Mouse (Mus musculus) midbrain, postnatal 0 days (tissue): ENCODE data around the gene Srrd. TPM values are rescaled to one million over a fixed set of nuclear protein-coding genes. Genes with fewer than 3 reads are reported as not detected.
"Not testable (repeated sequence)": the region's sequence is repeated elsewhere in the genome, so short reads cannot be mapped to it uniquely, and the experiment has no call there.

ENCODE experiments used
- ATAC-seq: fragments of 200-750 bp; cut with Nextera tagmentation; 2 replicates; pipeline ENCODE4 v1.8.0; 2017; ENCODE audit warnings: moderate number of reproducible peaks, mild to moderate bottlenecking, moderate TSS enrichment, moderate library complexity; ENCODE audit not compliant: low FRiP score
- DNase-seq: peaks from one replicate; pipeline ENCODE4 v3.0.0-alpha.2; 2015; ENCODE audit warnings: low spot score
- H3K27ac ChIP-seq: fragments of 300-500 bp; sonication (generic); 2 replicates; pipeline ENCODE4 v1.5.1; 2014; ENCODE audit warnings: low read depth, mild to moderate bottlenecking, low read length, mixed read lengths
- H3K27me3 ChIP-seq: fragments of 300-500 bp; sonication (generic); 2 replicates; pipeline ENCODE4 v1.6.1; 2014; ENCODE audit warnings: low read length, control low read depth, mixed read lengths; ENCODE audit not compliant: insufficient read depth
- H3K36me3 ChIP-seq: fragments of 300-500 bp; sonication (generic); 2 replicates; pipeline ENCODE4 v1.6.1; 2014; ENCODE audit warnings: low read length, control low read depth, mixed read lengths; ENCODE audit not compliant: insufficient read depth
- H3K4me1 ChIP-seq: fragments of 300-500 bp; sonication (generic); 2 replicates; pipeline ENCODE4 v1.6.1; 2014; ENCODE audit warnings: mild to moderate bottlenecking, control low read depth, antibody characterized with exemption, low read length, mixed read lengths; ENCODE audit not compliant: insufficient read depth
- H3K4me2 ChIP-seq: fragments of 300-500 bp; sonication (generic); 2 replicates; pipeline ENCODE4 v1.6.1; 2014; ENCODE audit warnings: low read depth, mild to moderate bottlenecking, low read length, mixed read lengths; ENCODE audit not compliant: poor library complexity, severe bottlenecking
- H3K4me3 ChIP-seq: fragments of 300-500 bp; sonication (generic); 2 replicates; pipeline ENCODE4 v1.5.1; 2014; ENCODE audit warnings: low read depth, mild to moderate bottlenecking, low read length, moderate library complexity
- H3K9ac ChIP-seq: fragments of 300-500 bp; sonication (generic); replicated peaks from 2 replicates; pipeline ENCODE4 v1.6.1; 2014; ENCODE audit warnings: mild to moderate bottlenecking, low read length, moderate library complexity, mixed read lengths; ENCODE audit not compliant: poor library complexity, severe bottlenecking
- H3K9me3 ChIP-seq: fragments of 300-500 bp; sonication (generic); 2 replicates; pipeline ENCODE4 v1.6.1; 2016; ENCODE audit warnings: low read length, control low read depth
- CTCF ChIP-seq: IDR thresholded peaks from 2 replicates; pipeline ENCODE4 v1.5.1; 2016; ENCODE audit warnings: antibody characterized with exemption, mild to moderate bottlenecking
- WGBS: fragments of 180-500 bp; shearing (Covaris S2); extraction: QIAGEN DNeasy Blood & Tissue Kit; methylation state at CpG from one replicate; pipeline ENCODE4 v1.1.7; 2014; 5-methylcytosine and 5-hydroxymethylcytosine counted together
- polyA plus RNA-seq: library from polyadenylated mRNA; unstranded; fragments of >200 nt; fragmentation: Nextera tagmentation; extraction: Ambion mirVana; gene quantifications from 2 replicates; pipeline ENCODE4 v1.2.1, GENCODE M21; 2015
- total RNA-seq: library from RNA; depleted of rRNA; stranded (reverse); fragments of >200 nt; gene quantifications from 2 replicates; pipeline ENCODE4 v1.2.3, GENCODE M21; 2014

The Srrd gene
- total and polyA plus RNA-seq, 2 experiments from 2014 or later, result 49.0 to 60.5 TPM

DNA sequence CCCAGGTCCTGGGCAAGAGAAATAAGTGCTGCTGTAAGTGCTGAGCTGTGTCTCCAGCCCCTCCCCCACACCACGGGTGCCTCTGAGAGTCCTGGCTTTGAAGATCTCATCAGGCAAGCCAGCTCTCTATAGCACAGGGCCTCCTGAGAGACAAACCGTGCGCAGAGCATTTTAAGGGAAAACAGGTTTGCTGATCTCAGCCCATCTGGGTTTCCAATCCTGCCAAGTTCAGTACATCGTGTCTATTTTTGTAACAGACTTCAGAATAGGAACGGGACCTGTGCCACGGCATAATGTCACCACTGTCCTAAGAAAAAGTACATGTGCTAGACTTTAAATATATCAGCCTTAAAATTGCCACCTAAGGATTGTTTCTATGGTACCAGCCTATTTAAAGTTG, 21.9 kb downstream of the Srrd start:
- no peak overlapping the region for H3K4me3 ChIP-seq
- DNase-seq (no peak), ATAC-seq (no peak)
- no peak overlapping the region for H3K27ac ChIP-seq
- 76% methylated on average over 6 of the region's 6 CpGs for WGBS
- H3K27me3 ChIP-seq, result no peaks in the 10 kb centered on the region
- H3K9me3 ChIP-seq, result no peaks in the 10 kb centered on the region
- H3K9ac ChIP-seq, result no peak overlapping the region
- no peak for TF ChIP-seq CTCF
- peaks cover 4% of the 10 kb centered on the region for H3K36me3 ChIP-seq
- no peaks in the 10 kb centered on the region for H3K4me1 ChIP-seq
- no peak overlapping the region for H3K4me2 ChIP-seq

DNA sequence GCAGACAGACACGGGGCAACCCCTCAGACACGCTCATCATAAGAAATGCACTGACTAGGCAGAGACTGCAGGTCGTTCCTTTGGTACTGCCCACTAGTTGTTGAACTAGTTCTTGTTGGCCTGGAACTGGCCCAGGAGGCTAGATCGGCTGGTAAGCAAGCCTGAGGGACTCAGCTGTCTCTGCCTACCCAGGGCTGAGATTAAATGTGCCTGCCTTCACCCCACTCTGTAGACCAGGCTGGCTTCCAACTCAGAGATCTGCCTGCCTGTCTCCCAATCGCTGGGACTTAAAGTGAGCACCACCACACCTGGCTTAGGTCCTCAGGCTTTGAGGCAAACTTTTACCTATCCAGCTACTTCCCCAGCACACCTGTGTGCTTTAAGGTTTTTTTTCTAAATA, 22.5 kb downstream of the Srrd start:
- no peaks in the 10 kb centered on the region for H3K4me1 ChIP-seq
- DNase-seq (no peak), ATAC-seq (no peak)
- H3K9me3 ChIP-seq, result no peaks in the 10 kb centered on the region
- H3K9ac ChIP-seq, result no peak overlapping the region
- peaks cover 10% of the 10 kb centered on the region for H3K36me3 ChIP-seq
- 78% methylated on average over 5 of the region's 5 CpGs for WGBS
- no peak overlapping the region for H3K4me2 ChIP-seq
- no peak for TF ChIP-seq CTCF
- H3K4me3 ChIP-seq, result no peak overlapping the region
- H3K27ac ChIP-seq, result no peak overlapping the region
- no peaks in the 10 kb centered on the region for H3K27me3 ChIP-seq

- not testable (repeated sequence) for H3K27me3 ChIP-seq, ATAC-seq, H3K9ac ChIP-seq, H3K4me3 ChIP-seq, H3K9me3 ChIP-seq, H3K4me1 ChIP-seq, H3K27ac ChIP-seq, H3K4me2 ChIP-seq, DNase-seq
- peaks cover 17% of the 10 kb centered on the region for H3K36me3 ChIP-seq
- 50% methylated on average over 2 of the region's 2 CpGs for WGBS
Measured at GRCm38 (mm10) chr5:112319343-112319742, 23.5 kb downstream of the Srrd start.

- no peak overlapping the region for H3K9ac ChIP-seq
- no peak overlapping the region for H3K27ac ChIP-seq
- no peak overlapping the region for H3K4me2 ChIP-seq
- ATAC-seq, result no peak
- WGBS, result 63% methylated on average over 5 of the region's 5 CpGs
- peaks cover 20% of the 10 kb centered on the region for H3K36me3 ChIP-seq
- no peak for DNase-seq
- no peak overlapping the region for H3K4me3 ChIP-seq
- no peaks in the 10 kb centered on the region for H3K27me3 ChIP-seq
- no peak for TF ChIP-seq CTCF
- no peaks in the 10 kb centered on the region for H3K9me3 ChIP-seq
- no peaks in the 10 kb centered on the region for H3K4me1 ChIP-seq
Measured at GRCm38 (mm10) chr5:112317328-112317727, 25.5 kb downstream of the Srrd start.

GRCm38 (mm10) chr5:112316468-112316867, 26.4 kb downstream of the Srrd start:
- H3K27me3 ChIP-seq, result no peaks in the 10 kb centered on the region
- H3K4me2 ChIP-seq, result no peak overlapping the region
- no peak overlapping the region for H3K27ac ChIP-seq
- DNase-seq (no peak), ATAC-seq (no peak)
- H3K4me1 ChIP-seq, result no peaks in the 10 kb centered on the region
- no peak overlapping the region for H3K4me3 ChIP-seq
- TF ChIP-seq CTCF, result no peak
- WGBS, result 55% methylated on average over 5 of the region's 5 CpGs
- H3K36me3 ChIP-seq, result peaks cover 20% of the 10 kb centered on the region
- H3K9me3 ChIP-seq, result no peaks in the 10 kb centered on the region
- no peak overlapping the region for H3K9ac ChIP-seq

DNA sequence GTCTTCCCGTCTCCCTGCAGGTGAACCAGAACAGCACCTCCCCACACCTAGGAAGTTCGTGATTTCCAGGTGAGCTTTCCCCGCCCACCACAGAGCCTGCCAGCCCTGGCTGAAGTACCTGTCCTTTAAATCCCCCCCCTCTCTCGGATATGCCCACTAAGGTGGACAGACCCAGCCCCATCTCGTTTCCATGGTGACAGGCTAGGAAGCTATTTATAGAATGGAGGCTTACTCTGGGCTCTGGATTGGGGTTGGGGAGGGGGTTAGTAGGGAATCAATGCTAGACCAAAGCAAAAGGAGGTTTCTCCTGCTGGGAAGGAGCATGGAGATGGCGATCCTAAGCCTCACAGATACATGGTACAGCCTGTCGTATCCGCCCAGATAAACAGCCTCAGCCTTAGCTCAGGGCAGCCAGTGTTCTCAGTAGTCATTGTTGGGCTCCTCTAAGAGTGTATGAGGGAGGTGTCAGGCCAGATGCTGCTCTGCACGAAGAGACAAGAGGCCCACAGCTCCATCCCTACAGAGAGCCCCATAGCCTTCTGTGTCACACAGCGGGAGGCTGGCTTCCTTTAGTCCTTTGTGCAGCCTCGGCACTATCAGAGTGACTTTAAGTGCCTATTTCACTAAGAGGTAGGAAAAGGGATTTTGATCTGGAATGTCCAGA, 29.5 kb downstream of the Srrd start:
- DNase-seq, result peak; percentile 65
- no peak overlapping the region for H3K4me2 ChIP-seq
- no peaks in the 10 kb centered on the region for H3K27me3 ChIP-seq
- WGBS, result 44% methylated on average over 11 of the region's 11 CpGs
- no peaks in the 10 kb centered on the region for H3K4me1 ChIP-seq
- no peaks in the 10 kb centered on the region for H3K9me3 ChIP-seq
- TF ChIP-seq CTCF, result no peak
- no peak overlapping the region for H3K4me3 ChIP-seq
- peak overlapping the region; percentile 63 for H3K27ac ChIP-seq
- 0 out of 2 replicates have a peak overlapping the region, but pooled peaks have one; percentile 24 for H3K9ac ChIP-seq
- peaks cover 49% of the 10 kb centered on the region for H3K36me3 ChIP-seq
- peak; percentile 59; the same call in 1 of the 2 replicates for ATAC-seq
